Mouse (Mus musculus) embryonic facial prominence, embryonic 12.5 days (tissue): ENCODE results near the gene Gm4792. TPM values are rescaled to one million over a fixed set of nuclear protein-coding genes. Genes with fewer than 3 reads are reported as not detected.

Experiments used
- ATAC-seq: fragments of 200-750 bp; cut with Nextera tagmentation; 2 replicates; pipeline ENCODE4 v1.8.0; 2017; ENCODE audit not compliant: insufficient number of reproducible peaks, insufficient read depth, low FRiP score, low TSS enrichment
- H3K27ac ChIP-seq: fragments of 300-500 bp; sonication (generic); 2 replicates; pipeline ENCODE4 v1.5.1; 2016; ENCODE audit warnings: mild to moderate bottlenecking
- H3K27me3 ChIP-seq: fragments of 300-500 bp; sonication (generic); 2 replicates; pipeline ENCODE4 v1.6.1; 2016; ENCODE audit warnings: mild to moderate bottlenecking, moderate library complexity
- H3K36me3 ChIP-seq: fragments of 300-500 bp; sonication (generic); 2 replicates; pipeline ENCODE4 v1.6.1; 2016; ENCODE audit warnings: mild to moderate bottlenecking
- H3K4me1 ChIP-seq: fragments of 300-500 bp; sonication (generic); 2 replicates; pipeline ENCODE4 v1.6.1; 2016
- H3K4me2 ChIP-seq: fragments of 300-500 bp; sonication (generic); replicated peaks from 2 replicates; pipeline ENCODE4 v1.6.1; 2016; ENCODE audit warnings: mild to moderate bottlenecking, moderate library complexity
- H3K4me3 ChIP-seq: fragments of 300-500 bp; sonication (generic); 2 replicates; pipeline ENCODE4 v1.5.1; 2016; ENCODE audit warnings: mild to moderate bottlenecking
- H3K9ac ChIP-seq: fragments of 300-500 bp; sonication (generic); 2 replicates; pipeline ENCODE4 v1.6.1; 2016; ENCODE audit warnings: mild to moderate bottlenecking, moderate library complexity
- H3K9me3 ChIP-seq: fragments of 300-500 bp; sonication (generic); 2 replicates; pipeline ENCODE4 v1.6.1; 2016; ENCODE audit warnings: mild to moderate bottlenecking, moderate library complexity
- WGBS: fragments of 180-500 bp; shearing (Covaris S2); methylation state at CpG from one replicate; pipeline ENCODE4 v1.1.7; 2016; 5-methylcytosine and 5-hydroxymethylcytosine counted together
- polyA plus RNA-seq: library from polyadenylated mRNA; unstranded; fragments of >200 nt; fragmentation: Nextera tagmentation; extraction: Ambion mirVana; gene quantifications from 2 replicates; pipeline ENCODE4 v1.2.1, GENCODE M21; 2016

Gm4792 gene
- polyA plus RNA-seq, 1 experiment from 2014 or later: not detected

DNA sequence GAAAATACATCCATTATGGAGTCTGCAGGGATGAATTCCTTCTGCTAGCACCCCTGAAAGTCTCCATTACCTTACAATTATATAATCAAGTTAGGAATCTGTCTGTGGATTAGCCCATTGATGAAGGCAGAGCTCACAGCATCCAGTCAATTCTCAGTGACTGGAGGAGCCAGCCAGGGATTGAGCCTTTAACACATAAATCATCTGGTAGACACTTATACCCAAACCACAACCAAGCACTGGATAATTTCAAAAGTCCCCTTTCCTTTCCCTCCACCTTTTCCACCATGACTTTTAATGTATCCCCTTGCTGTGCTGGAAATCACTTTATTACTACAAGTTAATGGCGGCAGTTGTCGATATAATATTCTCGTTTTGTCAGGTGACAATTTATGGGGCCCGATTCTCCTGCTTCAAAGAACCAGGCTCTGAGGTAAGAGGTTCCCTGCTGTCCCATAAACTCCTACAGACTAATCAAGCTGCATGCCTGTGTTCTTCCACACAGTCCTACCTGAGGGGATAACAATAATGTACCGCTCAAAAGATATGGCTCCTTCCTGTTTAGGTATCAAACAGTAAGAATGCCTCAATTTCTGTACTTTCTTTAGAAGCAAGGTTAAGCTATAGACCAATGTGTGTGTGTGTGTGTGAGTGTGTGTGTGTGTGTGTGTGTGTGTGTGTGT lies 2.4 kb downstream of the Gm4792 start:
- H3K27me3 ChIP-seq: no peaks in the 10 kb centered on the region
- H3K4me1 ChIP-seq: no peaks in the 10 kb centered on the region; the same call in 1 of the 2 replicates
- H3K27ac ChIP-seq: no peak overlapping the region
- H3K9ac ChIP-seq: no peak overlapping the region
- H3K4me2 ChIP-seq: no peak overlapping the region
- no peaks in the 10 kb centered on the region for H3K9me3 ChIP-seq
- H3K4me3 ChIP-seq: no peak overlapping the region
- 94% methylated on average over 5 of the region's 5 CpGs for WGBS
- ATAC-seq: no peak
- no peaks in the 10 kb centered on the region for H3K36me3 ChIP-seq

DNA sequence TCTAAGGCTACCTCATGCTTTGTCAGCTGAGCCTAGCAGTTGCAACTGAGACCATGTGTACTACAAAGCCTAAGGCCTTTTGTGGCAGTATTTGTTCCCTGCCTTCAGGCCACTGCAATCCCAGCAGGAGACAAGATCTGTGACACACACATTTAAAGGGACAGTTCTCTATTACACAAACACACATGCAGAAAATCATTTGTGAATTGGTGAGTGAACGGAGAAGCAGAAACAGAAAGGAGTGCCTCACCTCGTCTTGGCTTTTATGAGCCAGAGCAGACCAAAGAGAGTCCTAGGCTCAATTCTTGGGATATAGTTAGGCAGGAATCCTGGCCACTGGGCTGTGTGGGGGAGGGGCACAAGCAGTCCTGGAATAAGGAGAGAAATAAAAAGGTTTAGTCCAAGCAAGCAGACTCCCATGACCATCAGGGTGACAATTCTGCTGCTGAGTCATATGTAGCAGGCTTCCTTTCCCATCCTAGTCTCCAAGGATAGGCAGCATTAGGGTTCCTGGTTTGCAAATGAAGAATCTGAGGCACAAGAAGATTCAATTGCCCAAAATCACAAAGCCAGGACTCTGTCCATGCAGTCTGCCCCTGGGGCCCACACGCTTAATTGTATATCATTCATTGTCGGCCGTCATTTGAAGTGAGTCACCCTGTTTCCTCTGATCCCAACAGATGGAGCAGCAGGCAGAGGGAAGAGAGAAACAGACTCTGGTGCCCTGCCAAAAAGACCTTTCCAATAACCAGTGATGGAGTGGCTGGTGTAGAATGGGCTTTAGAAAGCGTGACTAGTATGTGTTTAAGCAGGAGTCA lies 3.4 kb downstream of the Gm4792 start:
- WGBS: 40% methylated on average over 6 of the region's 6 CpGs
- H3K4me2 ChIP-seq: no peak overlapping the region
- H3K27ac ChIP-seq: no peak overlapping the region
- no peak overlapping the region for H3K4me3 ChIP-seq
- ATAC-seq: no peak
- no peaks in the 10 kb centered on the region; the same call in 1 of the 2 replicates for H3K4me1 ChIP-seq
- no peaks in the 10 kb centered on the region for H3K36me3 ChIP-seq
- H3K9ac ChIP-seq: no peak overlapping the region
- H3K9me3 ChIP-seq: no peaks in the 10 kb centered on the region
- H3K27me3 ChIP-seq: no peaks in the 10 kb centered on the region

DNA sequence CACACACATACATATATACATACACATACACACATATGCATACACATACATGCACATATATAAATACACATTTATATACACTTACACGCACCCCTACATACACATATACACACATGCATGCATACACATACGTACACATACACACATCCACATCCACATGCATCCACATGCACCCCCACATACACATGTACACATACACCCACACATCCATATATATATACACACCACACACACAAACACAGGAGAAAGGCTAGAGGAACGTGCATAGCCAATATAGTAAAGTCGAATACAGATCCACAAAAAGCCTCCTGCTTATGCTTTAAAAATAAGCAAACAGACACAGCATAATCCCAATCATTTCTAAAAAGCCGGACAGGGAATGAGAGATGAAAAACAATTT lies 4.1 kb downstream of the Gm4792 start:
- no peak overlapping the region for H3K4me2 ChIP-seq
- H3K9me3 ChIP-seq: no peaks in the 10 kb centered on the region
- H3K9ac ChIP-seq: no peak overlapping the region
- H3K4me1 ChIP-seq: no peaks in the 10 kb centered on the region; the same call in 1 of the 2 replicates
- no peaks in the 10 kb centered on the region for H3K27me3 ChIP-seq
- H3K27ac ChIP-seq: no peak overlapping the region
- no peaks in the 10 kb centered on the region for H3K36me3 ChIP-seq
- H3K4me3 ChIP-seq: no peak overlapping the region
- no peak for ATAC-seq
- 80% methylated on average over 5 of the region's 5 CpGs for WGBS

DNA sequence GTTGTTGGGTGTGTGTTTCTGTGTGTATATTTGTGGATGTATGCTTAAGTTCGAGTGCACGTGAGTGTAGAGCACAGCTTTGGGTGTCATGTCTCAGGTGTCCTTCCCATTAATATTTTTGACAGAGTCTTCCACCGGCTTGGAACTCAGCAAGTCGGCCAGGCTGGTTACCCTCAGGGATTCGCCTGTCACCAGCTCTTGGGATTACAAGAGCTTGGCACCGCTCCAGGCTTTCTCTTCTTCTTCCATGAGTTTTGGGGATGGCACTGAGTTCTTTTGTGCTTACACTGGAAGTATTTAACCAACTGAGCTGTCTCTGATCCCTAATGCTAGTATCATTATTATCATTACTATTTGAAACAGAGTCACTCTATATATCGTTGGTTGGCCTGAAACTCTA lies 15.7 kb downstream of the Gm4792 start:
- Histone ChIP-seq H3K9ac (no peak overlapping the region), H3K27ac (no peak overlapping the region), H3K4me1 (no peaks in the 10 kb centered on the region), H3K27me3 (no peaks in the 10 kb centered on the region), H3K9me3 (no peaks in the 10 kb centered on the region), H3K36me3 (no peaks in the 10 kb centered on the region), H3K4me3 (no peak overlapping the region), H3K4me2 (no peak overlapping the region)
- ATAC-seq: no peak
- 89% methylated on average over 7 of the region's 7 CpGs for WGBS

DNA sequence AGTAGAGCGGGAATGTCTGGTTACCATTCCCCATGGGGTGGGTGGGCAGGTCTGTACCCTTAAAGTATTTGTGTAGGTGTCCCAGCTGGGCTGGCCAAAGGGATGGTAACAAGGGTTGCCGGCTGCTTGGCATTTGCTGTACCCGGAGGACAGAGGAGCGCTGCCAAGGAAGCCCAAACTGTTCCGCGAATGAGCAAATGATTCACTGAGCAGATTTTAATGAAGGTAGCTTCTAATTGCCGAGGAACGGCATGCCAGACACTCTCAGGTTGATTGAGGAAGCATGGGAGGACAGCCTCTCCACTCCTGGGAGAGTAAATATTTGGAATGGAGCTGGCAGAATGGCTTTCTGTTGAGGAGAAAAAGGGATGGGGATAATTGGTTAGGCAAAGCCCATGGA lies 16.3 kb downstream of the Gm4792 start:
- H3K9ac ChIP-seq: no peak overlapping the region
- no peak overlapping the region for H3K4me3 ChIP-seq
- WGBS: 89% methylated on average over 8 of the region's 8 CpGs
- H3K4me1 ChIP-seq: no peaks in the 10 kb centered on the region
- H3K27me3 ChIP-seq: no peaks in the 10 kb centered on the region
- no peak overlapping the region for H3K4me2 ChIP-seq
- H3K9me3 ChIP-seq: no peaks in the 10 kb centered on the region
- H3K27ac ChIP-seq: no peak overlapping the region
- ATAC-seq: no peak
- H3K36me3 ChIP-seq: no peaks in the 10 kb centered on the region

DNA sequence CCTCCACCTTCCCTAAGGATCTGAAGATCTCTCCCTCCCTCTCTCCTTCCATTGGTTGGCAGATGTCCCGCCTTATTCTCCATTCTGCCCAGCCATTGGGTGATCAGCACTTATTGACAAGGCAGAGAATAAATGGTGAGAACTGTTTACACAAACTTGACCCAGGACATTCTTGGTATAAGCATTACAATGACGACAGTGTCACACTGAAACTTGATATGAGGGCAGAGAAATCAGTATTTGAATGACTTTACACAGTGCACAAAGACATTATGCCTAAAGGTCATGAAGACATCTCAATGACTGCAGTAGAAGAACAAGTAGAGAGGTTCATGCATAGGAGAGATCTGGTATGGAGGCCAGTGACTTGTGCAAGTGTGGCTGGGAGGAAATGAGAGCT lies 22.0 kb downstream of the Gm4792 start:
- Histone ChIP-seq H3K27me3 (no peaks in the 10 kb centered on the region), H3K27ac (no peak overlapping the region), H3K9me3 (no peaks in the 10 kb centered on the region), H3K4me3 (no peak overlapping the region), H3K4me1 (0 out of 2 replicates have a peak, but pooled peaks cover 3% of the 10 kb centered on the region), H3K36me3 (no peaks in the 10 kb centered on the region), H3K4me2 (no peak overlapping the region), H3K9ac (no peak overlapping the region)
- 48% methylated on average over 2 of the region's 2 CpGs for WGBS
- ATAC-seq: no peak

DNA sequence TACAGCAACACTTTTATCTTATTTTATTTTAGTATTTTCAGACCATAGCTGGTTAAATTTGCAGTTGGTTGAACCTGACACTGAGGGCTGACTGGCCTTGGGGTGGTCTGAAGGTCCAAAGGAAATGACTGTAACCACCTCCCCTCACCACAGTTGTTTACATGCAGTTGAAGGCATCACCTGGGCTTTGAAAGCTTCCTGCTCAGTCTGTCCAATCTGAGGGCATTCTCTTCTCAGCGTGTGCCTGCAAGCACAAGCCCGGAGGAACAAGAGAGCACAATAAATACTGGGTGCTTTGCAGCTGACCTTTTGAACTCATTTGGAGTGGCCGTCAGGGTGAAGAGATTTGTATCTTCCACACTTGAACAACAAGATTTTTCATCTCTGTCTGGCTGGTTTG lies 23.2 kb downstream of the Gm4792 start:
- no peak overlapping the region for H3K9ac ChIP-seq
- no peaks in the 10 kb centered on the region for H3K36me3 ChIP-seq
- WGBS: 32% methylated on average over 3 of the region's 3 CpGs
- no peaks in the 10 kb centered on the region for H3K27me3 ChIP-seq
- H3K27ac ChIP-seq: no peak overlapping the region
- no peak for ATAC-seq
- H3K9me3 ChIP-seq: no peaks in the 10 kb centered on the region
- no peak overlapping the region for H3K4me2 ChIP-seq
- H3K4me3 ChIP-seq: no peak overlapping the region
- H3K4me1 ChIP-seq: 0 out of 2 replicates have a peak, but pooled peaks cover 3% of the 10 kb centered on the region

DNA sequence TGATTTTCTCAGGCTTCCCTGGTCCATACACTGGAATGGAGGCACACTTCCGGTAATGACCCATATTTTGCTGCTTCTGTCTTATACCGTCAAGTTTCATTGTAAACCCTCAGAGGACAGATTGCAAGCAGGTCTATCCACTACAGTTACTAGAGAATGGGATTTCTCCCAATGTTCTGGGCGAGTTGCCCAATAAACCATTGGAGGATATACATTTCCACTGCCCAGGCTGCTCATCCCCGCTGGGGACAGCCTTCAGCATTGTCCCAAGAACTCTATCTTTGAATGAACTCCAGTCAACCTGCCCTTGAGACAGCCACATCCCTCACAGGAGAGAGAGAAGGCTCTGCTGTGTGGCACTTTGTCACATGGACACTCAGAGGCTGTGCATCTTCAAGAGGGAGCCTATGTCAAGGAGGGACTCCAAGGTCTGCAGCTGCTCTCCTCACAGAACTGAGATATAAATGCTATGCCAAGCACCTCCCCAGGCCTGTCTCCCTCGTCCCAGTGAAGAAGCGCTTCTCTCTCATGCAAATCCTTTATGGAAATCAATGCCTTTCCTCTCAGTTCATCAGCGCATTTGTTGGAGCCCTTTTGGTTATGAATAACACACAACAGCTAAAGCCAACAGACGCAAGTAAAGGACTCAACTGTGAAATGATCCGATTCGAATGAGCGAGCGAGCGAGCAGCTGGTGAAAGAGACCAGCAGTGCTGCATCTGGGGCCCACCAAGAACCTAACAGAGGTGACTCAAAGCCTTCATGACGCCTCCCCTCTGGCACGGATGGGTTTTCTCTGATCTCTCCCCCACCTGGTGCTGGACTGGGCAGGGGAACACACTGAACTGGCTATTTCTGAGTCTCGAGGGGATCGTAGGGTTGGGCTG lies 32.6 kb downstream of the Gm4792 start:
- no peaks in the 10 kb centered on the region for H3K36me3 ChIP-seq
- H3K27me3 ChIP-seq: no peaks in the 10 kb centered on the region
- H3K4me1 ChIP-seq: no peaks in the 10 kb centered on the region
- WGBS: 74% methylated on average over 17 of the region's 17 CpGs
- no peak for ATAC-seq
- no peaks in the 10 kb centered on the region for H3K9me3 ChIP-seq
- no peak overlapping the region for H3K9ac ChIP-seq
- no peak overlapping the region for H3K4me3 ChIP-seq
- H3K27ac ChIP-seq: no peak overlapping the region
- no peak overlapping the region for H3K4me2 ChIP-seq

DNA sequence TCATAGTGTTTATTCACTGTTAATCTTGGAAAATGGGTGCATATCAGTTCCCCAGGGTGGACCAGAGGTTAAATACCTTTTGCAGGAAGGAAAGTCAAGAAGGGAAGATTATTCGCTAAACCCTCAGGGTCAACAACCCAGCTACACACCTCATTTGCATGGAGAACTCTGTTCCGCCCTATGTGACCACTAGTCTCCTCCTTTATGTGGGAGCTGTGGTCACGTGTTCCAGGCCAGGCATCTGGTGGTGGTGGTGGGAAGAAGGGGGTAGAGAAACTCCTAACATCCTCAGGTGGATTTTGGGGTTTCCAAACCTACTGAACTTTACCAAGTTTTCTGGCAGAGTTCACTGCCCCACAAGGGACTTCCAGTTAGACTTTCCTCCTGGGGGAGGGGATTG lies 35.3 kb downstream of the Gm4792 start:
- WGBS: 70% methylated on average over 3 of the region's 3 CpGs
- Histone ChIP-seq H3K27ac (no peak overlapping the region), H3K4me1 (no peaks in the 10 kb centered on the region), H3K4me2 (no peak overlapping the region), H3K9ac (no peak overlapping the region), H3K27me3 (no peaks in the 10 kb centered on the region), H3K9me3 (no peaks in the 10 kb centered on the region), H3K4me3 (no peak overlapping the region), H3K36me3 (no peaks in the 10 kb centered on the region)
- ATAC-seq: no peak

DNA sequence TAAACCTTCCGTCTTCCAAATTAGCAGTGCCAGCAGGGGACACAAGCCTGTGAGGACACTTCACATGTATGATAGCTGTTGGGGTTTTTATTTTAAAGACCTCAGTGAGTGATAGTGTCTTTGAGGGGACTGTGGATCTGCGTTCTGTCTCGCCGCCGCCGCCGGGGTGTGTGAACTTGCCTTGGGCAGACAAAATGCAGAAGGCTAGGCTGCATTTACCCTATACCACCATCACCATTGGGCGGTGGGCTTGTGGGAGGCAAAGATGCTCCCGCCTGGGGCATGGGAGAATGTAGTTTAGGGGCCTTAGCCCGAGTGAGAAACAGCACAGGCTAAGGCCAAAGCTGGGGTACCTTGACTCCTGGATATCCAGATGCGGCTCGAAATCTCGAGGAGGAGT lies 35.9 kb downstream of the Gm4792 start:
- Histone ChIP-seq H3K4me1 (no peaks in the 10 kb centered on the region), H3K27me3 (no peaks in the 10 kb centered on the region), H3K4me2 (no peak overlapping the region), H3K9me3 (no peaks in the 10 kb centered on the region), H3K9ac (no peak overlapping the region), H3K4me3 (no peak overlapping the region), H3K27ac (no peak overlapping the region), H3K36me3 (no peaks in the 10 kb centered on the region)
- no peak for ATAC-seq
- WGBS: 87% methylated on average over 13 of the region's 13 CpGs

DNA sequence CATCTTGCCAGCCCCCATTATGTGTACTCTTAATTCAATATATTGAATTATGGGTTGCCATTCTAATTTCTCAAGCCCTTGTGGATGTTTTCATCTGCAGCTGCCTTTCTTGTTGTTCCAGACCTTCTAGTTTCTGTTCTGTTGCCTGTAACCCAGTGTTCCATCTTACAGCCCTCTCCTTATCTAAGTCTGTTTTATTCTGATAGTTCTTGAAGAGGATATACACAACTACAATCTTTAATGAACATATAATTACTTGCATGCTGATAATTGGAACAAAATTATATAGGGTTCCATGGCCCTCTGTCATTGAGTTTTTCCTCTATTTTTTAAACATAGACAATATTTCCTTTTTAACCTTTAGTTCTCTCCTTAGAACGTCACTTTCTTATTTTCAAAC lies 38.0 kb downstream of the Gm4792 start:
- H3K27me3 ChIP-seq: no peaks in the 10 kb centered on the region
- WGBS: 72% methylated on average over 1 of the region's 1 CpGs
- no peak overlapping the region for H3K4me3 ChIP-seq

More for the DNA sequence above, 38.0 kb downstream of the Gm4792 start:
- Histone ChIP-seq H3K9ac (no peak overlapping the region), H3K27ac (no peak overlapping the region), H3K36me3 (no peaks in the 10 kb centered on the region), H3K4me1 (no peaks in the 10 kb centered on the region), H3K9me3 (no peaks in the 10 kb centered on the region), H3K4me2 (no peak overlapping the region)
- ATAC-seq: no peak
